ENCODE assay signal across 11 mouse cellular contexts in the genomic region with DNA sequence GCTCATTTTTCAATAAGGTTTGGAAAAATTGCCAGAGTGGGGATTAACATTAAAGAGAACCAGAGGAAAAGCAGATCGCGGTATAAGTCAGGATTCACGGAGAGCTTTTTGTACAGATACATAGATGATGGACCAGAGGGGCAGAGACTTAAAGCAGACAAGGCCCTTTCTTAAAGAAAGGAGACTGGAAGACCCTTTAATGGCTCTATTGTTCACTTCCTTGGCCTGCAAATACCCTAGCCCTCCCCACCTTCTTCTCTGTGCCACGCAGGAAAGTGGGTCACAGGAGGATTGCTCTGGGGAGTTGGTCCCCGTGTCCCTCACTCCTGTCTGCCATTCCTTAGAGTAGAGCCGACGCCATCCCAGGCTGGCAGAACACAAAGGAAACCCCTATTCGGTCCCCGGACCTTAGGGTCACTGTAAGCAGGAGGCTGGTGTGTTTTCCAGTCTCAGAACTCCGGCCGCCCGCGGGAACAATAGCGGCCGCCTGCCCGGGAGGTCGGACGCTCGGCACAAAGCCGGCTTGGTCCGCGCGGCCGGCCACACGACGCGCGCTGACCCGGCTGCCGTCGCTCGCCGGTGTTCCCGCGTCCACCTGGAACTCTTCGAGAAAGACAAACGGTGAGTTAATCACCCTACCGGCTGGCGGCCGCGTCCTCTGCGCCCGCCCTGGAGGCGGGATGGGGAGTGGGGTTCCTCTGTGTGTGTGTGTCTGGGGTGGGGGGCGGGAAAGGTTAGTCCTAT. TPM values are rescaled to one million over a fixed set of nuclear protein-coding genes. Genes with fewer than 3 reads are reported as not detected.
DNase-seq lines count a peak whose midpoint lies in the region; ATAC-seq and TF ChIP-seq lines count a peak whose summit lies in the region.
"Had no signal": no experiment of that assay in that cellular context is flagged by ENCODE, and none has a peak within 500 bp of the region (broad histone marks: within the 10 kb centered on the region; RNA-seq: fewer than 3 reads in every experiment).

No protein-coding gene starts in this region.

- WGBS in heart, embryonic 12.5 days: 3% methylated on average over 45 of the region's 45 CpGs
- WGBS in hindbrain, embryonic 11.5 days: 1% methylated on average over 44 of the region's 45 CpGs
- 1% methylated on average over 45 of the region's 45 CpGs for WGBS in midbrain, embryonic 11.5 days

- peak overlapping the region; percentile 39 for H3K4me3 ChIP-seq in heart, embryonic 12.5 days
- peak overlapping the region; percentile 2 to 38; a peak in 3 of 4 replicates for H3K4me3 ChIP-seq in ES-E14 (ENCODE audit: insufficient read depth in 1 of 2, low read depth in 1 of 2, low read length in 2 of 2, poor library complexity in 1 of 2, severe bottlenecking in 1 of 2)
- H3K4me3 ChIP-seq in hindbrain, embryonic 11.5 days (ENCODE audit: low read depth, low read length): peak overlapping the region; percentile 23
- H3K4me3 ChIP-seq in midbrain, embryonic 11.5 days (ENCODE audit: low read depth, low read length): peak overlapping the region; percentile 13
- H3K4me3 ChIP-seq: erythroblast, embryonic 14.5 days had no signal

- intact Hi-C loops in heart, postnatal 25 days (cut with DNase I): no loop called here
- intact Hi-C loops in gastrocnemius, postnatal 14 days (cut with DNase I; ENCODE audit: low total_unique reads): no loop called here

- peaks cover 17% of the 10 kb centered on the region for H3K4me1 ChIP-seq in heart, embryonic 12.5 days (replicated peaks)
- H3K4me1 ChIP-seq in ES-E14 (ENCODE audit: control insufficient read depth in 2 of 2, insufficient read depth in 2 of 2, low read length in 2 of 2, poor library complexity in 1 of 2): peaks cover 0 to 3% of the 10 kb centered on the region in 2 experiments; a peak in 2 of 4 replicates
- H3K4me1 ChIP-seq in hindbrain, embryonic 11.5 days (replicated peaks; ENCODE audit: control insufficient read depth, insufficient read depth, low read length): peaks cover 7% of the 10 kb centered on the region
- peaks cover 9% of the 10 kb centered on the region for H3K4me1 ChIP-seq in midbrain, embryonic 11.5 days (ENCODE audit: control insufficient read depth, insufficient read depth, low read length)

- H3K9ac ChIP-seq in heart, embryonic 12.5 days: 0 out of 2 replicates have a peak overlapping the region, but pooled peaks have one; percentile 28
- no peak overlapping the region for H3K9ac ChIP-seq in ES-E14 (ENCODE audit: insufficient read depth, low read depth, low read length, poor library complexity, severe bottlenecking)
- H3K9ac ChIP-seq in hindbrain, embryonic 11.5 days (ENCODE audit: low read depth, low read length): peak overlapping the region; percentile 58
- no peak overlapping the region for H3K9ac ChIP-seq in midbrain, embryonic 11.5 days (ENCODE audit: low read length)

- H3K36me3 ChIP-seq in heart, embryonic 12.5 days: no peaks in the 10 kb centered on the region
- no peaks in the 10 kb centered on the region for H3K36me3 ChIP-seq in ES-E14 (ENCODE audit: control insufficient read depth, insufficient read depth, low read length, poor library complexity, severe bottlenecking)
- H3K36me3 ChIP-seq in hindbrain, embryonic 11.5 days (ENCODE audit: control insufficient read depth, insufficient read depth, low read length): no peaks in the 10 kb centered on the region
- H3K36me3 ChIP-seq in midbrain, embryonic 11.5 days (ENCODE audit: control insufficient read depth, insufficient read depth, low read length): no peaks in the 10 kb centered on the region

- H3K27ac ChIP-seq in heart, embryonic 12.5 days (ENCODE audit: poor library complexity, severe bottlenecking): no peak overlapping the region
- H3K27ac ChIP-seq in ES-E14 (ENCODE audit: insufficient read depth, low read depth, low read length, poor library complexity, severe bottlenecking): no peak overlapping the region
- H3K27ac ChIP-seq in hindbrain, embryonic 11.5 days (ENCODE audit: low read depth, low read length): peak overlapping the region; percentile 93
- no peak overlapping the region for H3K27ac ChIP-seq in midbrain, embryonic 11.5 days (ENCODE audit: low read depth, low read length)

- no peak for DNase-seq in heart, postnatal 25 days (ENCODE audit: low spot score)
- DNase-seq in ES-E14 (ENCODE audit: low read depth, low spot score): no peak
- DNase-seq in hindbrain, embryonic 11.5 days (ENCODE audit: low spot score): peak; percentile 75
- DNase-seq in midbrain, embryonic 11.5 days (ENCODE audit: low spot score, missing footprints): peak; percentile 96
- no peak for DNase-seq in spleen, postnatal 36 days (ENCODE audit: low spot score in 2 of 2)
- DNase-seq in gastrocnemius, postnatal 14 days: no peak
- DNase-seq: adrenal gland, postnatal 25 days had no signal

- in situ Hi-C loops in ES-E14 (cut with MboI; ENCODE audit: low sequenced_read_pairs in 2 of 2, unreplicated experiment in 2 of 2): no loop called here

- no peak for ATAC-seq in heart, embryonic 12.5 days (ENCODE audit: insufficient number of reproducible peaks, low FRiP score)
- ATAC-seq in hindbrain, embryonic 11.5 days (ENCODE audit: low FRiP score): peak; percentile 75
- no peak for ATAC-seq in midbrain, embryonic 11.5 days (ENCODE audit: low FRiP score)
- no peak for ATAC-seq in activated CD4-positive, CD25-positive, alpha-beta regulatory T cell, adult 4 months

- H3K4me2 ChIP-seq in heart, embryonic 12.5 days: peak overlapping the region; percentile 63
- peak overlapping the region; percentile 54 for H3K4me2 ChIP-seq in hindbrain, embryonic 11.5 days (replicated peaks; ENCODE audit: low read depth, low read length)
- peak overlapping the region; percentile 33 for H3K4me2 ChIP-seq in midbrain, embryonic 11.5 days

- peaks cover 78% of the 10 kb centered on the region for H3K27me3 ChIP-seq in heart, embryonic 12.5 days (replicated peaks)
- peaks cover 46% of the 10 kb centered on the region for H3K27me3 ChIP-seq in hindbrain, embryonic 11.5 days (ENCODE audit: control insufficient read depth, insufficient read depth, low read length)
- H3K27me3 ChIP-seq in midbrain, embryonic 11.5 days (ENCODE audit: control insufficient read depth, insufficient read depth, low read length): peaks cover 83% of the 10 kb centered on the region

- H3K9me3 ChIP-seq in heart, embryonic 12.5 days (replicated peaks): no peaks in the 10 kb centered on the region
- H3K9me3 ChIP-seq in ES-E14 (ENCODE audit: control insufficient read depth, insufficient read depth, low read depth, low read length): no peaks in the 10 kb centered on the region
- H3K9me3 ChIP-seq in hindbrain, embryonic 11.5 days (ENCODE audit: control insufficient read depth, low read length): no peaks in the 10 kb centered on the region
- H3K9me3 ChIP-seq in midbrain, embryonic 11.5 days (ENCODE audit: control insufficient read depth, low read length): no peaks in the 10 kb centered on the region

TF ChIP-seq in ES-E14, 5 proteins besides CTCF, POLR2A, EP300 and RAD21 (continues in another document):
- TF ChIP-seq CHD2 (IDR thresholded peaks at IDR 0.05; ENCODE audit: low read depth, low read length): no peak
- no peak for TF ChIP-seq MAFK (IDR thresholded peaks at IDR 0.05; ENCODE audit: insufficient read depth, low read depth, low read length)

RNA-seq across cellular contexts. Expression of a gene that starts 10.2 kb away (rescaled TPM):
- not detected in 2 replicates for polyA plus RNA-seq in heart, embryonic 12.5 days (2016; fragmentation: Nextera tagmentation; extraction: Ambion mirVana)
- total RNA-seq in heart, postnatal 25 days (2021): not detected
- total RNA-seq in ES-E14 (2012; rRNA removed): 0.26 and 0.36 TPM in 2 replicates
- 1.5 and 1.7 TPM in 2 replicates for polyA plus RNA-seq in hindbrain, embryonic 11.5 days (2014; fragmentation: Nextera tagmentation; extraction: Ambion mirVana)
- polyA plus RNA-seq in midbrain, embryonic 11.5 days (2014; fragmentation: Nextera tagmentation; extraction: Ambion mirVana): not detected in 2 replicates
- not detected for total RNA-seq in gastrocnemius, postnatal 14 days (2021)
- not detected for polyA plus RNA-seq in activated CD4-positive, CD25-positive, alpha-beta regulatory T cell, adult 4 months (2017; shearing (Covaris generic))
- total RNA-seq: adrenal gland, postnatal 25 days had no signal
- polyA plus RNA-seq: erythroblast, embryonic 14.5 days had no signal

RNA-seq across cellular contexts. Expression of a gene that starts 26.1 kb away (rescaled TPM):
- polyA plus RNA-seq in heart, embryonic 12.5 days (2016; fragmentation: Nextera tagmentation; extraction: Ambion mirVana): 0.08 TPM in 1 of 2 replicates, not detected in the other
- not detected for total RNA-seq in heart, postnatal 25 days (2021)
- 0.22 TPM in 1 of 2 replicates, not detected in the other for total RNA-seq in ES-E14 (2012; rRNA removed)
- polyA plus RNA-seq in hindbrain, embryonic 11.5 days (2014; fragmentation: Nextera tagmentation; extraction: Ambion mirVana): 0.73 and 0.89 TPM in 2 replicates
- not detected in 2 replicates for polyA plus RNA-seq in midbrain, embryonic 11.5 days (2014; fragmentation: Nextera tagmentation; extraction: Ambion mirVana)
- total RNA-seq in gastrocnemius, postnatal 14 days (2021): under 1 TPM; 0.33 to 0.35 TPM
- not detected for polyA plus RNA-seq in activated CD4-positive, CD25-positive, alpha-beta regulatory T cell, adult 4 months (2017; shearing (Covaris generic))
- total RNA-seq: layer of hippocampus, postnatal 14 days had no signal
- polyA plus RNA-seq: erythroblast, embryonic 14.5 days had no signal

RNA-seq across cellular contexts. Expression of a gene that starts 40.9 kb away (rescaled TPM):
- 0.19 TPM in 1 of 2 replicates, not detected in the other for polyA plus RNA-seq in heart, embryonic 12.5 days (2016; fragmentation: Nextera tagmentation; extraction: Ambion mirVana)
- under 1 TPM; 0.42 to 0.56 TPM for total RNA-seq in heart, postnatal 25 days (2021)
- 0.16 and 0.94 TPM in 2 replicates for total RNA-seq in ES-E14 (2012; rRNA removed)
- polyA plus RNA-seq in hindbrain, embryonic 11.5 days (2014; fragmentation: Nextera tagmentation; extraction: Ambion mirVana): 3.3 and 3.7 TPM in 2 replicates
- not detected in 2 replicates for polyA plus RNA-seq in midbrain, embryonic 11.5 days (2014; fragmentation: Nextera tagmentation; extraction: Ambion mirVana)
- 1 to 10 TPM; 1.4 to 2.7 TPM for total RNA-seq in gastrocnemius, postnatal 14 days (2021)
- polyA plus RNA-seq in activated CD4-positive, CD25-positive, alpha-beta regulatory T cell, adult 4 months (2017; shearing (Covaris generic)): not detected
- total RNA-seq: layer of hippocampus, postnatal 14 days had no signal

RNA-seq across cellular contexts. Expression of a gene that starts 40.9 kb away (rescaled TPM):
- polyA plus RNA-seq in heart, embryonic 12.5 days (2016; fragmentation: Nextera tagmentation; extraction: Ambion mirVana): 2.5 and 3.1 TPM in 2 replicates
- total RNA-seq in heart, postnatal 25 days (2021): not detected
- total RNA-seq in ES-E14 (2012; rRNA removed): 0.40 TPM in 1 of 2 replicates, not detected in the other
- polyA plus RNA-seq in hindbrain, embryonic 11.5 days (2014; fragmentation: Nextera tagmentation; extraction: Ambion mirVana): 49.5 and 58.0 TPM in 2 replicates
- 0.07 and 0.14 TPM in 2 replicates for polyA plus RNA-seq in midbrain, embryonic 11.5 days (2014; fragmentation: Nextera tagmentation; extraction: Ambion mirVana)
- total RNA-seq in gastrocnemius, postnatal 14 days (2021): not detected
- not detected for polyA plus RNA-seq in activated CD4-positive, CD25-positive, alpha-beta regulatory T cell, adult 4 months (2017; shearing (Covaris generic))
- total RNA-seq: layer of hippocampus, postnatal 14 days had no signal
- polyA plus RNA-seq: erythroblast, embryonic 14.5 days had no signal

RNA-seq across cellular contexts. Expression of a gene that starts 48.2 kb away (rescaled TPM):
- 0.10 and 0.37 TPM in 2 replicates for polyA plus RNA-seq in heart, embryonic 12.5 days (2016; fragmentation: Nextera tagmentation; extraction: Ambion mirVana)
- total RNA-seq in heart, postnatal 25 days (2021): 1 to 10 TPM; 1.0 to 1.2 TPM
- 0.63 and 1.2 TPM in 2 replicates for total RNA-seq in ES-E14 (2012; rRNA removed)
- 0.19 and 0.50 TPM in 2 replicates for polyA plus RNA-seq in hindbrain, embryonic 11.5 days (2014; fragmentation: Nextera tagmentation; extraction: Ambion mirVana)
- 0.11 TPM in 1 of 2 replicates, not detected in the other for polyA plus RNA-seq in midbrain, embryonic 11.5 days (2014; fragmentation: Nextera tagmentation; extraction: Ambion mirVana)
- total RNA-seq in gastrocnemius, postnatal 14 days (2021): 10 to 100 TPM; 30.0 to 38.2 TPM
- not detected for polyA plus RNA-seq in activated CD4-positive, CD25-positive, alpha-beta regulatory T cell, adult 4 months (2017; shearing (Covaris generic))
- total RNA-seq: layer of hippocampus, postnatal 14 days had no signal
- polyA plus RNA-seq: erythroblast, embryonic 14.5 days had no signal

Comparison
In these comparisons a context has a peak if more than half of its experiments do, and no peak if none do; other contexts are left out.
1. H3K9ac ChIP-seq: peak in heart, embryonic 12.5 days (single experiment) and hindbrain, embryonic 11.5 days (single experiment); none in ES-E14 (single experiment) and midbrain, embryonic 11.5 days (single experiment).
2. DNase-seq: peak in hindbrain, embryonic 11.5 days (single experiment) and midbrain, embryonic 11.5 days (single experiment); none in heart, postnatal 25 days (single experiment), ES-E14 (single experiment), spleen, postnatal 36 days (0 of 2) and gastrocnemius, postnatal 14 days (single experiment).
3. Peak in every context shown above with its lines, with median percentiles within 50 percentile points of each other: H3K4me2 ChIP-seq and H3K4me3 ChIP-seq.